ENCODE assay signal across 22 mouse cellular contexts in genomic region chr4:117539329-117539980, GRCm38 (mm10). TPM values are rescaled to one million over a fixed set of nuclear protein-coding genes. Genes with fewer than 3 reads are reported as not detected.
A peak's percentile ranks its signal among the peaks of the same experiment; 100 is the strongest.
DNase-seq lines count a peak whose midpoint lies in the region; ATAC-seq and TF ChIP-seq lines count a peak whose summit lies in the region.
"Had no signal": no experiment of that assay in that cellular context is flagged by ENCODE, and none has a peak within 500 bp of the region (broad histone marks: within the 10 kb centered on the region; RNA-seq: fewer than 3 reads in every experiment).

No protein-coding gene starts in this region.

- DNase-seq in heart, adult 11 months = peak; percentile 67
- DNase-seq in heart, adult 18-20 months = no peak
- DNase-seq in kidney, adult 11 months = no peak
- DNase-seq in midbrain, embryonic 11.5 days (ENCODE audit: low spot score, missing footprints) = peak; percentile 53
- DNase-seq in midbrain, postnatal 0 days (ENCODE audit: low spot score) = no peak
- DNase-seq in mesoderm, embryonic 11.5 days (ENCODE audit: low read depth, low spot score) = peak; percentile 61
- DNase-seq: adrenal gland, adult 2 months; cerebellum, adult 11 months; cerebellum, adult 8-10 months; cerebellum, postnatal 14 days; forebrain, postnatal 0 days; gastrocnemius, adult 2 months; gastrocnemius, postnatal 25 days; heart, postnatal 10 days; heart, postnatal 4 days had no signal

- no peak overlapping the region for H3K27ac ChIP-seq in kidney, embryonic 14.5 days (ENCODE audit: low read depth, low read length)
- H3K27ac ChIP-seq in midbrain, embryonic 11.5 days (ENCODE audit: low read depth, low read length) = no peak overlapping the region
- H3K27ac ChIP-seq in midbrain, postnatal 0 days (ENCODE audit: low read depth, low read length) = no peak overlapping the region
- H3K27ac ChIP-seq: embryonic facial prominence, embryonic 13.5 days; forebrain, embryonic 13.5 days; gastrocnemius, adult 2 months; heart, embryonic 10.5 days had no signal

- no peak overlapping the region for H3K4me3 ChIP-seq in kidney, embryonic 14.5 days (ENCODE audit: low read length)
- H3K4me3 ChIP-seq in midbrain, embryonic 11.5 days (ENCODE audit: low read depth, low read length) = no peak overlapping the region
- no peak overlapping the region for H3K4me3 ChIP-seq in midbrain, postnatal 0 days (ENCODE audit: low read depth, low read length)
- H3K4me3 ChIP-seq: embryonic facial prominence, embryonic 13.5 days; forebrain, embryonic 13.5 days; gastrocnemius, adult 2 months; heart, embryonic 10.5 days had no signal

- H3K9me3 ChIP-seq in kidney, embryonic 14.5 days (ENCODE audit: control insufficient read depth, low read length) = no peaks in the 10 kb centered on the region
- no peaks in the 10 kb centered on the region for H3K9me3 ChIP-seq in midbrain, embryonic 11.5 days (ENCODE audit: control insufficient read depth, low read length)
- no peaks in the 10 kb centered on the region for H3K9me3 ChIP-seq in midbrain, postnatal 0 days (ENCODE audit: low read length)
- H3K9me3 ChIP-seq: embryonic facial prominence, embryonic 13.5 days; forebrain, embryonic 13.5 days; heart, embryonic 10.5 days had no signal

- no peaks in the 10 kb centered on the region for H3K27me3 ChIP-seq in kidney, embryonic 14.5 days (ENCODE audit: control insufficient read depth, insufficient read depth, low read length)
- no peaks in the 10 kb centered on the region; the same call in none of the 2 replicates for H3K27me3 ChIP-seq in midbrain, embryonic 11.5 days (ENCODE audit: control insufficient read depth, insufficient read depth, low read length)
- H3K27me3 ChIP-seq in midbrain, postnatal 0 days (ENCODE audit: insufficient read depth, low read length) = peaks cover 6% of the 10 kb centered on the region; the same call in 1 of the 2 replicates
- H3K27me3 ChIP-seq: CH12.LX; embryonic facial prominence, embryonic 13.5 days; forebrain, embryonic 13.5 days had no signal

- H3K4me2 ChIP-seq in kidney, embryonic 14.5 days (replicated peaks; ENCODE audit: low read depth, low read length) = no peak overlapping the region
- H3K4me2 ChIP-seq in midbrain, embryonic 11.5 days = no peak overlapping the region
- H3K4me2 ChIP-seq in midbrain, postnatal 0 days (ENCODE audit: low read depth, low read length, poor library complexity, severe bottlenecking) = no peak overlapping the region
- H3K4me2 ChIP-seq: embryonic facial prominence, embryonic 13.5 days; forebrain, embryonic 13.5 days had no signal

- no peak overlapping the region for H3K9ac ChIP-seq in kidney, embryonic 14.5 days (ENCODE audit: low read depth, low read length)
- H3K9ac ChIP-seq in midbrain, embryonic 11.5 days (ENCODE audit: low read length) = no peak overlapping the region
- H3K9ac ChIP-seq in midbrain, postnatal 0 days (replicated peaks; ENCODE audit: low read length, poor library complexity, severe bottlenecking) = no peak overlapping the region
- H3K9ac ChIP-seq: embryonic facial prominence, embryonic 13.5 days; forebrain, embryonic 13.5 days; forebrain, postnatal 0 days had no signal

- H3K4me1 ChIP-seq in kidney, embryonic 14.5 days (ENCODE audit: control insufficient read depth, insufficient read depth, low read length) = peaks cover 9% of the 10 kb centered on the region; the same call in 1 of the 2 replicates
- no peaks in the 10 kb centered on the region for H3K4me1 ChIP-seq in midbrain, embryonic 11.5 days (ENCODE audit: control insufficient read depth, insufficient read depth, low read length)
- no peaks in the 10 kb centered on the region for H3K4me1 ChIP-seq in midbrain, postnatal 0 days (ENCODE audit: insufficient read depth, low read length)
- H3K4me1 ChIP-seq: embryonic facial prominence, embryonic 13.5 days; forebrain, embryonic 13.5 days; heart, embryonic 10.5 days had no signal

- 40% methylated on average over 8 of the region's 8 CpGs for WGBS in kidney, embryonic 14.5 days
- WGBS in midbrain, embryonic 11.5 days = 84% methylated on average over 8 of the region's 8 CpGs
- WGBS in midbrain, postnatal 0 days = 76% methylated on average over 8 of the region's 8 CpGs

- no peaks in the 10 kb centered on the region for H3K36me3 ChIP-seq in kidney, embryonic 14.5 days (ENCODE audit: control insufficient read depth, insufficient read depth, low read length)
- H3K36me3 ChIP-seq in midbrain, embryonic 11.5 days (ENCODE audit: control insufficient read depth, insufficient read depth, low read length) = no peaks in the 10 kb centered on the region
- H3K36me3 ChIP-seq in midbrain, postnatal 0 days (ENCODE audit: insufficient read depth, low read length) = no peaks in the 10 kb centered on the region
- H3K36me3 ChIP-seq: embryonic facial prominence, embryonic 13.5 days; heart, embryonic 10.5 days had no signal

- no peak for TF ChIP-seq CTCF in midbrain, postnatal 0 days (IDR thresholded peaks at IDR 0.05)

- peak; percentile 72; the same call in 1 of the 2 replicates for ATAC-seq in kidney, embryonic 14.5 days (ENCODE audit: low FRiP score, low TSS enrichment)
- no peak for ATAC-seq in midbrain, embryonic 11.5 days (ENCODE audit: low FRiP score)
- no peak for ATAC-seq in midbrain, postnatal 0 days (ENCODE audit: low FRiP score)
- ATAC-seq: forebrain, embryonic 13.5 days; forebrain, postnatal 0 days; intestine, embryonic 16.5 days; Patski had no signal

RNA-seq across cellular contexts. Expression of gene Eri3, which starts 10.7 kb away (rescaled TPM):
- 10 to 100 TPM; 76.4 to 90.5 TPM for total RNA-seq in heart, adult 18-20 months (2021)
- 138 and 161 TPM in 2 replicates for polyA plus RNA-seq in kidney, embryonic 14.5 days (2014; fragmentation: Nextera tagmentation; extraction: Ambion mirVana)
- 121 and 132 TPM in 2 replicates for polyA plus RNA-seq in midbrain, embryonic 11.5 days (2014; fragmentation: Nextera tagmentation; extraction: Ambion mirVana)
- total RNA-seq in midbrain, postnatal 0 days (2014; rRNA removed) = 275 and 291 TPM in 2 replicates
- polyA plus RNA-seq in midbrain, postnatal 0 days (2015; fragmentation: Nextera tagmentation; extraction: Ambion mirVana) = 323 and 326 TPM in 2 replicates

RNA-seq across cellular contexts. Expression of gene Rnf220, which starts 42.6 kb away (rescaled TPM):
- 10 to 100 TPM; 32.6 to 36.1 TPM for total RNA-seq in heart, adult 18-20 months (2021)
- polyA plus RNA-seq in kidney, embryonic 14.5 days (2014; fragmentation: Nextera tagmentation; extraction: Ambion mirVana) = 50.8 and 59.3 TPM in 2 replicates
- polyA plus RNA-seq in midbrain, embryonic 11.5 days (2014; fragmentation: Nextera tagmentation; extraction: Ambion mirVana) = 54.6 and 63.3 TPM in 2 replicates
- total RNA-seq in midbrain, postnatal 0 days (2014; rRNA removed) = 174 and 192 TPM in 2 replicates
- 115 and 122 TPM in 2 replicates for polyA plus RNA-seq in midbrain, postnatal 0 days (2015; fragmentation: Nextera tagmentation; extraction: Ambion mirVana)

Comparison
In these comparisons a context has a peak if more than half of its experiments do, and no peak if none do; other contexts are left out.
1. DNase-seq: peak in heart, adult 11 months (single experiment), midbrain, embryonic 11.5 days (single experiment) and mesoderm, embryonic 11.5 days (single experiment); none in heart, adult 18-20 months (0 of 2), kidney, adult 11 months (single experiment) and midbrain, postnatal 0 days (single experiment).